Mouse (Mus musculus) neural tube, embryonic 13.5 days (tissue): ENCODE data around the gene 6030468B19Rik. TPM values are rescaled to one million over a fixed set of nuclear protein-coding genes. Genes with fewer than 3 reads are reported as not detected.

Source experiments
- ATAC-seq: fragments of 200-750 bp; cut with Nextera tagmentation; 2 replicates; pipeline ENCODE4 v1.8.0; 2017; ENCODE audit warnings: low read depth, mild to moderate bottlenecking, moderate TSS enrichment, moderate library complexity
- H3K27ac ChIP-seq: fragments of 300-500 bp; sonication (generic); replicated peaks from 2 replicates; pipeline ENCODE4 v1.5.1; 2015; ENCODE audit warnings: moderate library complexity, mild to moderate bottlenecking, inconsistent platforms
- H3K27me3 ChIP-seq: fragments of 300-500 bp; sonication (generic); 2 replicates; pipeline ENCODE4 v1.6.1; 2015; ENCODE audit warnings: mild to moderate bottlenecking, inconsistent platforms
- H3K36me3 ChIP-seq: fragments of 300-500 bp; sonication (generic); 2 replicates; pipeline ENCODE4 v1.6.1; 2015; ENCODE audit warnings: mild to moderate bottlenecking, inconsistent platforms
- H3K4me1 ChIP-seq: fragments of 300-500 bp; sonication (generic); replicated peaks from 2 replicates; pipeline ENCODE4 v1.6.1; 2015; ENCODE audit warnings: inconsistent platforms
- H3K4me2 ChIP-seq: fragments of 300-500 bp; sonication (generic); 2 replicates; pipeline ENCODE4 v1.6.1; 2015; ENCODE audit warnings: inconsistent platforms, mild to moderate bottlenecking, moderate library complexity
- H3K4me3 ChIP-seq: fragments of 300-500 bp; sonication (generic); 2 replicates; pipeline ENCODE4 v1.5.1; 2015; ENCODE audit warnings: mild to moderate bottlenecking, inconsistent platforms
- H3K9ac ChIP-seq: fragments of 300-500 bp; sonication (generic); 2 replicates; pipeline ENCODE4 v1.6.1; 2015; ENCODE audit warnings: moderate library complexity, mild to moderate bottlenecking, inconsistent platforms
- H3K9me3 ChIP-seq: fragments of 300-500 bp; sonication (generic); 2 replicates; pipeline ENCODE4 v1.6.1; 2016; ENCODE audit warnings: inconsistent platforms
- WGBS: fragments of 180-500 bp; shearing (Covaris S2); methylation state at CpG from one replicate; pipeline ENCODE4 v1.1.7; 2015; 5-methylcytosine and 5-hydroxymethylcytosine counted together
- polyA plus RNA-seq: library from polyadenylated mRNA; unstranded; fragments of >200 nt; fragmentation: Nextera tagmentation; extraction: Ambion mirVana; gene quantifications from 2 replicates; pipeline ENCODE4 v1.2.1, GENCODE M21; 2015

The 6030468B19Rik gene
- polyA plus RNA-seq, 1 experiment from 2014 or later, result 0.18 TPM

- Histone ChIP-seq H3K9ac (no peak overlapping the region), H3K4me3 (no peak overlapping the region), H3K27me3 (peaks cover 26% of the 10 kb centered on the region), H3K27ac (no peak overlapping the region), H3K4me2 (no peak overlapping the region), H3K4me1 (peaks cover 11% of the 10 kb centered on the region), H3K36me3 (no peaks in the 10 kb centered on the region), H3K9me3 (no peaks in the 10 kb centered on the region)
- ATAC-seq, result no peak
- WGBS, result 84% methylated on average over 9 of the region's 9 CpGs
Measured at GRCm38 (mm10) chr11:117791441-117791761, 6.1 kb upstream of the 6030468B19Rik start.

- 10% methylated on average over 22 of the region's 22 CpGs for WGBS
- peaks cover 26% of the 10 kb centered on the region for H3K27me3 ChIP-seq
- peak overlapping the region; percentile 20; the same call in 1 of the 2 replicates for H3K4me2 ChIP-seq
- 0 out of 2 replicates have a peak overlapping the region, but pooled peaks have one; percentile 22 for H3K9ac ChIP-seq
- no peak overlapping the region for H3K27ac ChIP-seq
- H3K4me3 ChIP-seq, result no peak overlapping the region
- peaks cover 11% of the 10 kb centered on the region for H3K4me1 ChIP-seq
- no peak for ATAC-seq
- H3K9me3 ChIP-seq, result no peaks in the 10 kb centered on the region
- no peaks in the 10 kb centered on the region for H3K36me3 ChIP-seq
Measured at GRCm38 (mm10) chr11:117792281-117792888, 5.1 kb upstream of the 6030468B19Rik start.

- H3K9ac ChIP-seq, result no peak overlapping the region
- H3K9me3 ChIP-seq, result no peaks in the 10 kb centered on the region
- H3K4me1 ChIP-seq, result peaks cover 11% of the 10 kb centered on the region
- no peak for ATAC-seq
- no peaks in the 10 kb centered on the region for H3K36me3 ChIP-seq
- no peak overlapping the region for H3K27ac ChIP-seq
- no peak overlapping the region for H3K4me2 ChIP-seq
- H3K4me3 ChIP-seq, result no peak overlapping the region
- peaks cover 26% of the 10 kb centered on the region for H3K27me3 ChIP-seq
- WGBS, result 59% methylated on average over 4 of the region's 4 CpGs
Measured at GRCm38 (mm10) chr11:117794035-117794551, 3.4 kb upstream of the 6030468B19Rik start.

DNA sequence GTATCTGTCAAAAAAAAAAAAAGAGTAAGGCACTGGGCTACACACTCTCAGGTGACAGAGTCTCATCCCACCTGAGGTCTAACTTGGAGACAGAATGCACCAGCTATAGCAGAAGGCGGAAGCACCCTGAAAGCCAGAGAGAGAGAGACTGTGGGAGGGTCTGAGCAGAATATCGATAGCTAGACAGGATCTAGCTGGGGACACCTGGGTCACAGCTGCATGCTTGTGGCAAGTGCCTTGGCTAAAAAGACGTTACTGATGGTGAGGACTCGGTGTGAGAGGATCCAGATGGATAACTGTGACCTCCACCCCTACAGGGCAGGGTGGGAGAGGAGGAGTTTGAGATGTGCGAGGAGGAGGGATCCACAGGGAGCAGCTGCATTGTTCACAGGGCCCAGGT, 506 bp upstream of the 6030468B19Rik start:
- Histone ChIP-seq H3K9me3 (no peaks in the 10 kb centered on the region), H3K36me3 (no peaks in the 10 kb centered on the region), H3K4me2 (no peak overlapping the region), H3K27me3 (peaks cover 8% of the 10 kb centered on the region), H3K27ac (no peak overlapping the region), H3K4me3 (no peak overlapping the region), H3K9ac (no peak overlapping the region), H3K4me1 (0 out of 2 replicates have a peak, but pooled peaks cover 3% of the 10 kb centered on the region)
- ATAC-seq, result no peak
- WGBS, result 45% methylated on average over 5 of the region's 5 CpGs

GRCm38 (mm10) chr11:117798160-117798541, 691 bp downstream of the 6030468B19Rik start:
- WGBS, result 53% methylated on average over 2 of the region's 2 CpGs
- ATAC-seq, result no peak
- H3K36me3 ChIP-seq, result no peaks in the 10 kb centered on the region
- H3K4me2 ChIP-seq, result no peak overlapping the region
- H3K27ac ChIP-seq, result no peak overlapping the region
- H3K9me3 ChIP-seq, result no peaks in the 10 kb centered on the region
- H3K4me1 ChIP-seq, result no peaks in the 10 kb centered on the region
- 0 out of 2 replicates have a peak, but pooled peaks cover 1% of the 10 kb centered on the region for H3K27me3 ChIP-seq
- H3K4me3 ChIP-seq, result no peak overlapping the region
- no peak overlapping the region for H3K9ac ChIP-seq

DNA sequence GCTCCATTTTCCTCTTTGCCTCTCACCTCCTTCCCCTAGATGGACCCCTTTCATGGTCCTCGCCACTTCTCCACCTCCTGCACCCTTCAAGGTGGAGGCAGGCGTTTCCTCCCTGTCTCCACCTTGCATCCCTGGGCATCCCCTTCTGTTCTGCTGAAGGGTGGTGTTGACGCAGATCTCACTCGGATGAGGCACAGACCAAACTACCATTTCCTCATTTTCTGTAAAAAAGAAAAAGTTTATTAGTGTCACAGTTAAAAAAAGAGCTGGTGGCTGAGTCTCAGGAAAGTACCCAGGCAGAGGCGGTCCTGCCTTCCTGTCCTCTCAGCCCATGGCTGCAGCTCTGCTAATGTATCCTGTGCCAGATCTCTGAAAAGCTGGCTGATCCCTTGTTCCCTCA, 1.7 kb downstream of the 6030468B19Rik start:
- no peak overlapping the region for H3K4me2 ChIP-seq
- H3K27me3 ChIP-seq, result no peaks in the 10 kb centered on the region
- WGBS, result 66% methylated on average over 5 of the region's 5 CpGs
- H3K27ac ChIP-seq, result no peak overlapping the region
- no peak overlapping the region for H3K4me3 ChIP-seq
- no peak overlapping the region for H3K9ac ChIP-seq
- H3K4me1 ChIP-seq, result no peaks in the 10 kb centered on the region
- H3K9me3 ChIP-seq, result no peaks in the 10 kb centered on the region
- no peak for ATAC-seq
- H3K36me3 ChIP-seq, result no peaks in the 10 kb centered on the region

DNA sequence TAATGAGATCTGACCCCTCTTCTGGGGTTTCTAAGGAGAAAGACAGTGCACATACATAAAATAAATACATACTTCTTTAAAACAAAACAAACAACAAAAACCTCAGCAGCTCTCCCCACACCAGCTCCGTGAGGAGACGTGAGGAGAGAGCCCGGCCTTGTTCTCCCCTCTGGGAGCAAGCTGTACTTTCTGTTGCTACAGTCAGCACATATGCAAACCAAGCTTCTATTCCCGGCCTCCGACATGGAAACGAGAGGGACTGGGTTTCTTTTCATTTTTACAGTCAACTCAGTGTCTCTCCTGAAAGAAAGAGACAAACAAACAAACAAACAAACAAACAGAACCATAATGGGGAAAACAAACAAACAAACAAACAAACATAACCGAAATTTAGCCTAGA, 2.6 kb downstream of the 6030468B19Rik start:
- H3K4me1 ChIP-seq, result no peaks in the 10 kb centered on the region
- H3K27ac ChIP-seq, result no peak overlapping the region
- ATAC-seq, result no peak
- H3K9me3 ChIP-seq, result no peaks in the 10 kb centered on the region
- no peak overlapping the region for H3K9ac ChIP-seq
- H3K4me3 ChIP-seq, result no peak overlapping the region
- H3K4me2 ChIP-seq, result no peak overlapping the region
- WGBS, result 82% methylated on average over 7 of the region's 7 CpGs
- H3K27me3 ChIP-seq, result no peaks in the 10 kb centered on the region
- no peaks in the 10 kb centered on the region for H3K36me3 ChIP-seq

DNA sequence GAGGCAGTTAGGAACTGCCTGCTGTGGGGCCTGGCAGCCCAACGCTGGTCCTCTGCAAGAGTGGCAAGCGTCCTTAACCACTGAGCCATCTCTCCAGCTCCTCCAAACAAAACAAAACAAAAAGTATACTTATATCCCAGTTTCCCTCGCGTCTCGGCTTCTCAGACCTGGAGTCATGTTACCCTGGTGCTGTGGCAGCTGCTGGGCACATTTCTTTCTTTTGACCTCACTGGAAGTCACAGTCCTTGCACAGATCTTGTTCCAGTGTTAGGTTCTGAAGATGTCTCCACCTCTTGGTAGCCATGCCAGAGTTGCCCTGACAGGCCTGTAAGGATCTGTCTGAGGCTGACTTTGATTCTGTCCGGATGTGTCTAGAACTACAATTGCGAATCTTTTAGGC, 4.2 kb downstream of the 6030468B19Rik start:
- Histone ChIP-seq H3K9ac (no peak overlapping the region), H3K27ac (no peak overlapping the region), H3K4me2 (no peak overlapping the region), H3K4me1 (no peaks in the 10 kb centered on the region), H3K9me3 (no peaks in the 10 kb centered on the region), H3K36me3 (no peaks in the 10 kb centered on the region), H3K27me3 (no peaks in the 10 kb centered on the region), H3K4me3 (no peak overlapping the region)
- ATAC-seq, result no peak
- 79% methylated on average over 7 of the region's 7 CpGs for WGBS

GRCm38 (mm10) chr11:117803166-117803688, 5.8 kb downstream of the 6030468B19Rik start:
- H3K4me3 ChIP-seq, result no peak overlapping the region
- WGBS, result 89% methylated on average over 3 of the region's 3 CpGs
- H3K27ac ChIP-seq, result no peak overlapping the region
- H3K9me3 ChIP-seq, result no peaks in the 10 kb centered on the region
- no peak for ATAC-seq
- no peaks in the 10 kb centered on the region for H3K27me3 ChIP-seq
- H3K9ac ChIP-seq, result no peak overlapping the region
- no peak overlapping the region for H3K4me2 ChIP-seq
- no peaks in the 10 kb centered on the region for H3K4me1 ChIP-seq
- H3K36me3 ChIP-seq, result no peaks in the 10 kb centered on the region

DNA sequence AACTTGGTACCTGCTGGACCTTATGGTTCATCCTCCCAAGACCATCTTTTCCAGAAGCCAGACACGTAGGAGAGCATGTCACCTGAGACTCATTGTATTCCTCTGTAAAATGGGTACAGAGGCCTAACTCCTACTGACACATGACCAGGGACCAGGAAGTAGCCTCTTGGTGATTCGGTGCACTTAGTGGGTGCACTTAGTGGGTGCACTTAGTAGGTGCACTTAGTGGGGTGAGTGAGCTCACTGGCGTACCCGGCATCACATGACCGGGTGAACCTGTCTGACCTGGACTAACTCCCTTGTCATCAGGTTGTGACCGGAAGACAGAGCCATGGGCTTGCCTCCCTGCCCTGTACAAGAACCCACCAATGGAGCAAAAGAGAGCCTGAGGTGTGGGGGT, 9.3 kb downstream of the 6030468B19Rik start:
- no peak overlapping the region for H3K27ac ChIP-seq
- H3K4me3 ChIP-seq, result no peak overlapping the region
- H3K9ac ChIP-seq, result no peak overlapping the region
- H3K9me3 ChIP-seq, result no peaks in the 10 kb centered on the region
- no peak for ATAC-seq
- H3K4me2 ChIP-seq, result no peak overlapping the region
- 92% methylated on average over 6 of the region's 6 CpGs for WGBS
- H3K27me3 ChIP-seq, result peaks cover 24% of the 10 kb centered on the region
- peaks cover 21% of the 10 kb centered on the region for H3K4me1 ChIP-seq
- no peaks in the 10 kb centered on the region for H3K36me3 ChIP-seq

DNA sequence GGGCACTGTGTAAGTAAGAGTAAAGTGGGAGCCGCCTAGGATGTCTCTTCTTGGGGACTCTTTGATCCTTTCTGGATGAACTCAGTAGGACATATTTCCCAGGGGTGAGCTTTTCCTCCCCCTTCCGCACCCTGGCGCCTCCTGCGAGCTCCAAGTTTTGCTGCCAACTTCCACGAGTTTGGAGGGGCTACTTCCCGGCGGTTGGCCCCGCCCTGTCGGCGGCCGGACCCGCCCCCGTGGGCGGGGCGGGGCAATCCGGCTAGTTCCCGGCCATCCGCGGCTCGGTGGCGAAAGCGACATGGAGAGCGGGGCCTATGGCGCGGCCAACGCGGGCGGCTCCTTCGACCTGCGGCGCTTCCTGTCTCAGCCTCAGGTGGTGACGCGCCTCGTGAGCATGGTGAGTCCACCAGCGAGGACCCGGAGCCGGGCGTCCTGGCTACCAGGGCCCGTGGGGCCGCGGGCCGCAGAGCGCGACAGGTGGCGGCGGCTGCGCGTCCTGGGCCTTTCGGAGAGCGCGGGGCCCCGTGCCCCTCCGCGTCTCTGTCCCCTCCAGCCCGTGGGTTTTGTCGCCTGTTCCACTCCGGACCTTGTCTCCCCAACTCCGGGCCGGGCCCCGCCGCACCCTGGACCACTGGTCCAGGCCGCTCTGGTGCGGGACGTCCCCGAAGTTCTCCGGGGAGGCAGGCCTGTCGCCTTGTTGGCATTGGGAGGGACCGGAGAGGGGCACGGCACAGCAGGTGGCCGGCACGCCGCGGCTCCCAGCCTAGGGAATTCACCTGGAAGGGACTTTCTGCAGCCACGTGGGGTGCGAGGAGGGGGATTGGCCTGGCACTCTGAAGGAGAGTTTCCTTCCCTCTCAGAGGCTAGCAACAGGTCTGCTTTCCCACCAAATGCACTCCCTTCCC, 12.2 kb downstream of the 6030468B19Rik start, which contains the start of the genes Gm20708 and Syngr2:
Gene Gm20708 (plus strand): TSS at position 262 of the 905 bp plus-strand sequence.
Gene Syngr2 (plus strand): TSS at position 262 of the 905 bp plus-strand sequence.
- Histone ChIP-seq H3K36me3 (no peaks in the 10 kb centered on the region), H3K27ac (no peak within 1 kb of the TSS), H3K4me3 (peak within 1 kb of the TSS; percentile 60), H3K4me1 (peaks cover 21% of the 10 kb centered on the region), H3K27me3 (peaks cover 24% of the 10 kb centered on the region), H3K4me2 (peak within 1 kb of the TSS; percentile 91), H3K9ac (peak within 1 kb of the TSS; percentile 71), H3K9me3 (no peaks in the 10 kb centered on the region)
- ATAC-seq, result peak; percentile 80
- under 1% methylated on average over 75 of the region's 75 CpGs for WGBS
